Mouse (Mus musculus) forebrain, embryonic 12.5 days (tissue): Measurements from ENCODE around the gene Ghdc. TPM values are rescaled to one million over a fixed set of nuclear protein-coding genes. Genes with fewer than 3 reads are reported as not detected.
A peak's percentile ranks its signal among the peaks of the same experiment; 100 is the strongest.

Source experiments
- ATAC-seq: fragments of 200-750 bp; cut with Nextera tagmentation; 2 replicates; pipeline ENCODE4 v1.8.0; 2017; ENCODE audit warnings: moderate TSS enrichment; ENCODE audit not compliant: low FRiP score
- H3K27ac ChIP-seq: fragments of 300-500 bp; sonication (generic); 2 replicates; pipeline ENCODE4 v1.5.1; 2016; ENCODE audit warnings: mild to moderate bottlenecking
- H3K27me3 ChIP-seq: fragments of 300-500 bp; sonication (generic); 2 replicates; pipeline ENCODE4 v1.6.1; 2016; ENCODE audit warnings: mild to moderate bottlenecking
- H3K36me3 ChIP-seq: fragments of 300-500 bp; sonication (generic); replicated peaks from 2 replicates; pipeline ENCODE4 v1.6.1; 2016; ENCODE audit warnings: mild to moderate bottlenecking
- H3K4me1 ChIP-seq: fragments of 300-500 bp; sonication (generic); 2 replicates; pipeline ENCODE4 v1.6.1; 2016
- H3K4me2 ChIP-seq: fragments of 300-500 bp; sonication (generic); 2 replicates; pipeline ENCODE4 v1.6.1; 2016; ENCODE audit warnings: mild to moderate bottlenecking, moderate library complexity
- H3K4me3 ChIP-seq: fragments of 300-500 bp; sonication (generic); replicated peaks from 2 replicates; pipeline ENCODE4 v1.5.1; 2016; ENCODE audit warnings: mild to moderate bottlenecking
- H3K9ac ChIP-seq: fragments of 300-500 bp; sonication (generic); 2 replicates; pipeline ENCODE4 v1.6.1; 2016; ENCODE audit warnings: mild to moderate bottlenecking
- H3K9me3 ChIP-seq: fragments of 300-500 bp; sonication (generic); 2 replicates; pipeline ENCODE4 v1.6.1; 2016
- WGBS: fragments of 180-500 bp; shearing (Covaris S2); methylation state at CpG from one replicate; pipeline ENCODE4 v1.1.7; 2016; 5-methylcytosine and 5-hydroxymethylcytosine counted together
- polyA plus RNA-seq: library from polyadenylated mRNA; unstranded; fragments of >200 nt; fragmentation: Nextera tagmentation; extraction: Ambion mirVana; gene quantifications from 2 replicates; pipeline ENCODE4 v1.2.1, GENCODE M21; 2016

Ghdc gene
- polyA plus RNA-seq, 1 experiment from 2014 or later: 3.1 TPM

DNA sequence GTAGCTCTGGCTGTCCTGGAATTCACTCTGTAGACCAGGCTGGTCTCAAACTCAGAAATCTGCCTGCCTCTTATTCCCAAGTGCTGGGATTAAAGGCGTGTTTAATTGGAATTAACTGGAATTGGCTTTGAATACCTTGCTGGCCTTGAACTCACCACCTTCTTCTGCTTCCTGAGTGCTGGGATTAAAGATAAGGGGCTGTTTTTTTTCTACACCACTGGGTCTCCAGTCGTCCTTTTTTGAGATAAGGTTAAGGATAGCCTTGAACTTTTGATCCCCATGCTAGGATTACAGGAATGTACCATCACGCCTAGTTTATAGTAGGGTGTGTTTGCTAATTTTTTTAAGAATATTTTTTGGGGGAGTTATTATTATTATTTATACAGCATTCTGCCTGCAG is 7.3 kb upstream of the Ghdc start:
- Histone ChIP-seq H3K4me1 (no peaks in the 10 kb centered on the region), H3K36me3 (peaks cover 11% of the 10 kb centered on the region; the same call in 1 of the 2 replicates), H3K27ac (no peak overlapping the region), H3K4me2 (no peak overlapping the region), H3K4me3 (no peak overlapping the region), H3K27me3 (no peaks in the 10 kb centered on the region), H3K9ac (no peak overlapping the region), H3K9me3 (no peaks in the 10 kb centered on the region)
- 81% methylated on average over 3 of the region's 3 CpGs for WGBS
- ATAC-seq: no peak

DNA sequence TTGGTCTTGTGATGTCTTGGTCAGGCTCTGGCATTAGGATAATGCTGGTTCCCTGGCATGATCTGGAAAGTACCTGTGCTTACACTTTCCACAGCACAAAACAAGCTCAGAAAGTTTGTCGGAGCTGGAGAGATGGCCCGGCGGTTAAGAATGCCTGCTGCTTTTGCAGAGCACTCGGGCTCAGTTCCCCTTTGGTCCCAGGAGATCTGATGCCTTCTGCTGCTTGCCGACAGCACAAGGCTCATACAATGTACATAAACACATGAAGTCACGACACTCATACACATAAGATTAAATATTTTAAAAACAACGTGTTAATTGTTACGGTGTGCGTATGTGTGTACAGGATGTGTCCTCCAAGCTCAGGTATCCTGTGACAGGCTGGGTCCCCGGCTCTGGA is 5.2 kb upstream of the Ghdc start:
- no peak overlapping the region for H3K9ac ChIP-seq
- WGBS: 88% methylated on average over 10 of the region's 10 CpGs
- no peaks in the 10 kb centered on the region for H3K9me3 ChIP-seq
- H3K27me3 ChIP-seq: no peaks in the 10 kb centered on the region
- no peaks in the 10 kb centered on the region for H3K36me3 ChIP-seq
- peaks cover 2% of the 10 kb centered on the region; the same call in 1 of the 2 replicates for H3K4me1 ChIP-seq
- ATAC-seq: no peak
- no peak overlapping the region for H3K4me3 ChIP-seq
- H3K4me2 ChIP-seq: no peak overlapping the region
- no peak overlapping the region for H3K27ac ChIP-seq

DNA sequence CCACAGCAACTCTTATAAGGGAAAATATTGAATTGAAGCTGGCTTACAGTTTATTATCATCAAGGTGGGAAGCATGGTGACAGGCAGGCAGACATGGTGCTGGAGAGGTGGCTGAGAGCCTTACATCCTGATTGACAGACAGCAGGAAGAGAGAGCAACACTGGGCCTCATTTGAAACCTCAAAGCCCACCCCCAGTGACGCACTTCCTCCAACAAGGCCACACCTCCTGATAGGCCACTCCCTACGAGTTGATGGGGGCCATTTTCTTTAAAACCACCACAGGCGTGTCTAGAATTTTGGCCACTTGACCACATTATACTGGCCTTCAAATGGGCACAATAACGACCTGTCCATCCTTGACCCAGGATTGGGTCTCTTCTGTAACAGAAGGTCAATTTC is 3.5 kb upstream of the Ghdc start:
- peaks cover 6% of the 10 kb centered on the region; the same call in 1 of the 2 replicates for H3K4me1 ChIP-seq
- H3K9ac ChIP-seq: no peak overlapping the region
- no peak overlapping the region for H3K4me3 ChIP-seq
- H3K36me3 ChIP-seq: no peaks in the 10 kb centered on the region
- H3K27ac ChIP-seq: no peak overlapping the region
- no peak for ATAC-seq
- no peak overlapping the region for H3K4me2 ChIP-seq
- no peaks in the 10 kb centered on the region for H3K9me3 ChIP-seq
- 78% methylated on average over 4 of the region's 4 CpGs for WGBS
- H3K27me3 ChIP-seq: no peaks in the 10 kb centered on the region

DNA sequence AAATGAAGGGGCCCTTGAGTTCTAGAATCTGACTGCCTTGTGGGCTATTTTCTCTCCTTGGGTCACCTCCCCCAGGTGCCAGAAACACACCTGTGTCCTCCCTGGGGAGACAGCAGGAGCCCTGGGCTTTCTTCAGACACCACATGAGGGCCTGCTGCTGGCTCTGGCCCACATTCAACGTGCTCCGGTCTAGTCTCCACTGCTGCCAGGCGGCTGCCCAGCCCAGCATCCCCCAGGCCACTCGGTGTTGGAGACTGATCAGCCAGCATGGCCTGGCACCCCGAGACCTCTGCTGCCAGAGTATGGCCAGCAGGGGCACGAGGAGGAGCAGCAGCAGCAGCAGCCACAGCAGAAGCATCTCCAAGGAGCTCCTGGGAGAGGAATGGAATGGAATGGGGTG is 777 bp downstream of the Ghdc start:
- H3K27me3 ChIP-seq: no peaks in the 10 kb centered on the region
- H3K9me3 ChIP-seq: no peaks in the 10 kb centered on the region
- no peak overlapping the region for H3K27ac ChIP-seq
- H3K36me3 ChIP-seq: no peaks in the 10 kb centered on the region
- peak overlapping the region; percentile 50 for H3K4me2 ChIP-seq
- peaks cover 6% of the 10 kb centered on the region; the same call in 1 of the 2 replicates for H3K4me1 ChIP-seq
- 69% methylated on average over 6 of the region's 6 CpGs for WGBS
- ATAC-seq: no peak
- peak overlapping the region; percentile 41; the same call in 1 of the 2 replicates for H3K4me3 ChIP-seq
- no peak overlapping the region for H3K9ac ChIP-seq

DNA sequence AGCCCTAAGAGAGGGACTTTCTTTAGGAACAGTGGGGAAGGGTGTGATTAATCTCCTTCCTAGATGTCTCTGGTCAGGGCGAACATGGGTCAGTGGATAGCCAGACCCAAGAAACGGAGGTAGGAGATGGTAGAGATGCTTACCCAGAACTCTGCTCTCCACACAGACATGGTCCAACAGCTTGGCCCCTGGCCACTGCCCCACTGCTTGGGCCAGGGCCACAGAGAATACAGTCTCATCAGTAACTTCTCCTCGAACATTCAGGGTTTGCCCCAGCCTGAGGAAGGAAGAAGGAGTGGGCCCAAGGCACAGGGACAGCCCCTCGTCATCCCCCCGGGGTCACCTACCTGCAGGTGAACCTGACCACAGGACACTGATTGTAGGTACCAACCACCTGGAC is 2.9 kb downstream of the Ghdc start:
- ATAC-seq: no peak
- peaks cover 6% of the 10 kb centered on the region; the same call in 1 of the 2 replicates for H3K4me1 ChIP-seq
- peaks cover 5% of the 10 kb centered on the region for H3K27me3 ChIP-seq
- no peak overlapping the region for H3K9ac ChIP-seq
- H3K4me2 ChIP-seq: no peak overlapping the region
- no peak overlapping the region for H3K27ac ChIP-seq
- 90% methylated on average over 5 of the region's 5 CpGs for whole genome bisulfite sequencing
- H3K4me3 ChIP-seq: no peak overlapping the region
- H3K36me3 ChIP-seq: no peaks in the 10 kb centered on the region
- no peaks in the 10 kb centered on the region for H3K9me3 ChIP-seq

DNA sequence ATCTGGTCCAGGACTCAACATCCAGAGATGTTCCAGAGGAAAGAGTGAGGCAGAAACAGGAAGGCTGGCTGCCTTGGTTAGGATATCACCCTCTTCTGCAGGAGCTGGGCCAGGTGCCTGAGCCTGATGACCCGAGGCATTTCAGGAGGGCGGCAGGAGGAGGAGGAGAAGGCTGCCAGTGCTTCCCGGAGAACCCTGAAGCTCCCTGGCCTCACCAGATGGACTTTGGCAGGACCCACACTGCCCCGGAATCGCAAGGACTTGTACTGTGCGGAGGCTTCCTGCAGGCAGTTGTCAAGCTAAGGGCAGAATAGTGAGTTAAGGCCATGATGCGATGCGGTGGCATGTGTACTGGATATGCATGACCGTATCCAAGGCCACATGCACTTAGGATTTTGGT is 4.0 kb downstream of the Ghdc start:
- Histone ChIP-seq H3K27ac (no peak overlapping the region), H3K4me2 (no peak overlapping the region), H3K4me3 (no peak overlapping the region), H3K4me1 (peaks cover 11% of the 10 kb centered on the region; the same call in 1 of the 2 replicates), H3K9ac (no peak overlapping the region), H3K27me3 (peaks cover 16% of the 10 kb centered on the region), H3K36me3 (no peaks in the 10 kb centered on the region), H3K9me3 (no peaks in the 10 kb centered on the region)
- ATAC-seq: no peak
- WGBS: 86% methylated on average over 9 of the region's 9 CpGs

DNA sequence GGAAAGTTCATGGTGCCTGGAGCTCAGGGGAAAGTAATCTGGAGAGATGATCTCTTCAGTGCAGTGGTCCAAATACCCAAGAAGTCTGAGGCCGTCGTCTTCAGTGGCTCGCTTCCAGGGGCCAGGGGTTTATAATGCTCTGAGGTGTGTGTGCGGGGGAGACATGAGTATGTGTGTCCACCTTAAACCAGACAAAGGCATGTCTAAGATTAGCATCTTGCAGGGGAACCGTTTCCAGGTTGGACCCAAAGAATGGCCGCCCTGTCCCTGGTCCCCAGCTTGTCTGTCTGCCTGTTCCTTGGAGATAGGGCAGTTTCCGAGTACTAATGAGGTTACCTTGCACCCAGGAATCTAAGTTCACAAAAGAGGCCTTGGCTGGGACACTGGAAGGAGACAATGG is 7.9 kb downstream of the Ghdc start, which contains the start of gene Hcrt:
TSS of gene Hcrt (minus strand) at position 101 of the 400 bp plus-strand sequence.
- Histone ChIP-seq H3K27ac (no peak within 1 kb of the TSS), H3K4me3 (peak within 1 kb of the TSS; percentile 43), H3K36me3 (no peaks in the 10 kb centered on the region), H3K4me2 (peak within 1 kb of the TSS; percentile 75), H3K27me3 (peaks cover 42% of the 10 kb centered on the region), H3K4me1 (peaks cover 27% of the 10 kb centered on the region), H3K9ac (peak within 1 kb of the TSS; percentile 52), H3K9me3 (no peaks in the 10 kb centered on the region)
- 88% methylated on average over 7 of the region's 7 CpGs for WGBS
- no peak for ATAC-seq

DNA sequence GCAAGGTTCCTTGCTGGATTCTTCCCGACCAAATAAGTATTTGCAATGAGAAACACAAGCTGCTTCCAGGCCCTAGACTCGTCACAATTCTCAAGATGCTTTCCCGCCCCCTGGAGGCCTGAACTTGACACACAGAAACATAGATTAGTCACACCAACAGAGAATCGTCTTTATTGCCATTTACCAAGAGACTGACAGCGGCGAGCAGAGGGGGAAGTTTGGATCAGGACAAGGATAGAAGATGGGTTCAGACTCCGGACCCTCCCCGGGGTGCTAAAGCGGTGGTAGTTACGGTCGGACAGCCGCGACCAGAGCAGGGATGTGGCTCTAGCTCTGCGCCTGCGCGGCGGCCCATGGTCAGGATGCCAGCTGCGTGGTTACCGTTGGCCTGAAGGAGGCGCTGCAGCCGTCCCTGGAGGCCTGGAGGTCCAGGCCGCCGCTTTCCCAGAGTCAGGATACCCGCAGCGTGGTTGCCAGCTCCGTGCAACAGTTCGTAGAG is 9.2 kb downstream of the Ghdc start:
- no peaks in the 10 kb centered on the region for H3K36me3 ChIP-seq
- no peaks in the 10 kb centered on the region for H3K9me3 ChIP-seq
- peaks cover 48% of the 10 kb centered on the region for H3K27me3 ChIP-seq
- peak overlapping the region; percentile 75 for H3K4me2 ChIP-seq
- peak overlapping the region; percentile 52 for H3K9ac ChIP-seq
- ATAC-seq: peak; percentile 54; the same call in 1 of the 2 replicates
- WGBS: under 1% methylated on average over 27 of the region's 27 CpGs
- H3K4me3 ChIP-seq: peak overlapping the region; percentile 43
- H3K4me1 ChIP-seq: peaks cover 27% of the 10 kb centered on the region
- no peak overlapping the region for H3K27ac ChIP-seq

DNA sequence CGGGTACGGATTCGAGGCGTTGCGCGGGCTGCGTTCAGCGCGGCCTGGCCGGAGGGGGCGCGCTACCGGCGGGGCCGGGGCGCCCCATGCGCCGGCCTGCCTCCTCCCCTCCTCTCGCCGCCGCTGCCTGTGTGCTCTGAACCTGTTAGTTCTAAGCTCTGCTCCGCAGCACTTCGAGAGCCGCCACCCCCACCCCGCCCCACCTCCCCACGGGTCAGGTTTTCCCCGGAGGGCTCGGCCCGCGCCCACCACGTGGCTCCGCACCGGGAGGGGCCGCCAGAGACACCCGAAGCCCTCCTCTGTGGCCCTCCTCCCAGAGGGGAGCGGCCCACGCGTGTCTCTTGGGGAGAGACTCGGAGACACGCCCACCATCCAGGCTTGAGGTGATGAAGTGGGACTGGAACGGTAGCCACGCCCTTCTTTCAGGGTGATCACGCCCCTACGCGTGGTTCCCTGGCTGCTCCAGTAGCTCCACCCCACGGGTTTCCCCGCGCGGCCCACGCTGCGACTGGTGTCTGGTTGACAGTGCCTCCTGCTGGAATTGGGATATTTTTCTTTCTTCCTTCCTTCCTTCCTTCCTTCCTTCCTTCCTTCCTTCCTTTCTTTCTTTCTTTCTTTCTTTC is 11.0 kb downstream of the Ghdc start, which contains the start of gene Kcnh4:
TSS of gene Kcnh4 (minus strand) at position 332 of the 623 bp plus-strand sequence.
- Histone ChIP-seq H3K27me3 (peaks cover 48% of the 10 kb centered on the region), H3K27ac (peak within 1 kb of the TSS; percentile 56)

DNA sequence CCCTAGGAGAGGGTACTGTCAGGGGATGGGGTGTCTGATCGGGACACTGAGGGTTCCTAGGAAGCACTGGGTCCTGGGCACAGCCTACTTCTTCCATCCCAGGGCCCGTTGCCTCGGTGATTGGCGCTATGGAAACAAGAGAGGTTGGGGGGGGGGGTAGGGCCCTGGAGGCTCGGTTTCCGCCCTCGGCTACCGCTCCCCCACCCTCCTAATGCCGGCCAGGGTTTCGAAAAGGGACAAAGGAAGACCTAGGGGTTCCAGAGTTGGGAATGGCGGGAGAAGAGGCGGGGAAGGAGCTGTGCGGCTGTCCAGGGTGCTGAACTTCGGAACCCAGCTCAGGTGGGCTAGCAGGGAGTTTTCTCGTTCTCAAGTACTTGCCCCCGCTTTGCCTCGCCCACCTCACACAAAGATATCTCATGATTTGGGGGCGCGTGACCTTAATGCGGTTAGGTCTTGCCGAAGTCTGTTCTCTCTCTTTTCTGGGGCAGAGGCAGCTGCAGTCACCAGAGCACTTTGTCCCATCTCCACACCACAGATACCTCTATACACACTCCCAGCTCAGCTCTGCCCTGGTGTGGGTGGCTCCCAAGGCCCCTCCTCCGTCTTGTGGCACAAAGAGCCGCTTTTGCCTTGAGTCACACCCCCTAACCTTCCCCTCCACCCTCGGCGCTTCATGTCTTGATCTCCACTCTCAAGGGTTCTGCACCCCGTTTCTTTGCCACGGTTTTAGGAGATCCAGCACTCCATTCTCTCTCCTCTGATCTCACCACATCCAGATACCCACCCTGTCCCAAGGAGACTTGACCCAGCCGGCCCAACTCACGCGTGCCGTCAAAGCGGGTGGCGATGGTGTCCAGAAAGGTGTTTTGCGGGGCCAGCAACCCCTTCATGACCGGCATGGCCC is 11.8 kb downstream of the Ghdc start:
- Histone ChIP-seq H3K27me3 (peaks cover 48% of the 10 kb centered on the region), H3K4me3 (peak overlapping the region; percentile 50), H3K9ac (peak overlapping the region; percentile 63), H3K4me1 (peaks cover 27% of the 10 kb centered on the region), H3K36me3 (no peaks in the 10 kb centered on the region), H3K9me3 (no peaks in the 10 kb centered on the region), H3K27ac (peak overlapping the region; percentile 56), H3K4me2 (peak overlapping the region; percentile 78)
- ATAC-seq: peak; percentile 64
- under 1% methylated on average over 35 of the region's 35 CpGs for WGBS

More for the DNA sequence above, 11.0 kb downstream of the Ghdc start, which contains the start of gene Kcnh4:
- Histone ChIP-seq H3K9ac (peak within 1 kb of the TSS; percentile 63), H3K9me3 (no peaks in the 10 kb centered on the region), H3K4me3 (peak within 1 kb of the TSS; percentile 50), H3K4me1 (peaks cover 27% of the 10 kb centered on the region), H3K36me3 (no peaks in the 10 kb centered on the region), H3K4me2 (peak within 1 kb of the TSS; percentile 78)
- under 1% methylated on average over 50 of the region's 51 CpGs for WGBS
- peak; percentile 55 for ATAC-seq

DNA sequence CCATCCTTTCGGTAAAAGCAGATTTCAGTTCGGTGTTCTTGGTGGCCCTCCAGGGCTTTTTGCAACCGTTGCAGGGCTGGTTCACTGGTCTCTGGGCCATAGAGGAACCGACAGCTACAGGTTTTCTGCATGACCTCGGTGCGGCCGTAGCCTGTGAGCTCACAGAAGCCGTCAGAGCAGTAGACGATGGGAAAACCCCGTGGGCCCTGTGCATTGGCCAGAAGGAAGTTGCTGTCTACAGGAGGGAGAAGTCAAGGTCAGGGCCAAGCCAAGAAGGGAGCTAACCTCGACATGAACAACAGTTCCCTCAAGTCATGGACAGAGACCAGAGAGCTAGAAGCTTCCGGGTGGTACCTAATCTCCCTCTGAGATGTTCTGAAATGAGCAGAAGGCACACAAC is 13.2 kb downstream of the Ghdc start:
- WGBS: 91% methylated on average over 12 of the region's 12 CpGs
- Histone ChIP-seq H3K36me3 (no peaks in the 10 kb centered on the region), H3K4me1 (peaks cover 27% of the 10 kb centered on the region), H3K9me3 (no peaks in the 10 kb centered on the region), H3K27me3 (peaks cover 40% of the 10 kb centered on the region), H3K9ac (no peak overlapping the region), H3K4me2 (no peak overlapping the region), H3K4me3 (no peak overlapping the region), H3K27ac (no peak overlapping the region)
- ATAC-seq: no peak

DNA sequence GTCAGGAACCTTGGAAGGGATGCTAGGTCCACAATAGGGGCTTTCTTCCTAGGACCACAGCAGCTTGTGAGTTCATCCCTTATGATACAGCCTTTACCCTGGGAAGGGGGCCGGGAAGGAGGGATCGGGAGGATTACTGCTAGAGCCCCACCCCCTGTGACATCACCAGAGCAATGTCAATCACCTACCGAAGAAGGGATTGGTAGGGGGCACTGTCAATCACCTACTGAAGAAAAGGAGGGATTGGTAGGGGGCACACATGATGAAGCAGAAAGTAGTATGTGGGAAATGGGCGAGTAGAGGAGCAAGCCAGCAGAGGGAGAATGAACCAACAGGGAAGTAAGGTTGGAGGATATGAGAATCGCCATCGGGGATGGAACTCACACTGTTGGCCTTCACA is 14.3 kb downstream of the Ghdc start:
- H3K9ac ChIP-seq: no peak overlapping the region
- WGBS: 70% methylated on average over 6 of the region's 6 CpGs

More for the DNA sequence above, 14.3 kb downstream of the Ghdc start:
- Histone ChIP-seq H3K27ac (no peak overlapping the region), H3K4me1 (peaks cover 21% of the 10 kb centered on the region), H3K36me3 (no peaks in the 10 kb centered on the region), H3K4me3 (no peak overlapping the region), H3K4me2 (no peak overlapping the region), H3K27me3 (peaks cover 31% of the 10 kb centered on the region), H3K9me3 (no peaks in the 10 kb centered on the region)
- no peak for ATAC-seq
